Mouse (Mus musculus) MEL (cell line): ENCODE results near the gene Peli2. TPM values are rescaled to one million over a fixed set of nuclear protein-coding genes. Genes with fewer than 3 reads are reported as not detected.

Source experiments
- DNase-seq: peaks from one replicate; pipeline ENCODE4 v3.0.0; 2011; ENCODE audit warnings: low read depth, low spot score
- H3K27ac ChIP-seq: 2 replicates; pipeline ENCODE4 v1.5.1; 2012; ENCODE audit warnings: low read depth, mild to moderate bottlenecking, control low read depth, low read length, moderate library complexity; ENCODE audit not compliant: control insufficient read depth
- H3K27me3 ChIP-seq, 2 experiments: fragments of 150-350 bp in 1 of 2; sonication (generic) in 1 of 2; 2 replicates each; pipeline ENCODE4 v1.6.1; 2012; ENCODE audit warnings: low read length in 2 of 2, mild to moderate bottlenecking in 2 of 2, improper control_type of control experiment in 1 of 2, moderate library complexity in 1 of 2; ENCODE audit not compliant: insufficient read depth in 2 of 2, control insufficient read depth in 1 of 2
- H3K36me3 ChIP-seq, 2 experiments: 2 replicates each; pipeline ENCODE4 v1.6.1; 2012 to 2014; ENCODE audit warnings: low read length in 2 of 2, improper control_type of control experiment in 1 of 2, inconsistent platforms in 1 of 2, mild to moderate bottlenecking in 1 of 2; ENCODE audit not compliant: insufficient read depth in 2 of 2, control insufficient read depth in 1 of 2
- H3K4me1 ChIP-seq, 2 experiments: fragments of 150-350 bp in 1 of 2; sonication (generic) in 1 of 2; 2 replicates each; pipeline ENCODE4 v1.6.1; 2012; ENCODE audit warnings: low read length in 2 of 2, improper control_type of control experiment in 1 of 2, mild to moderate bottlenecking in 1 of 2; ENCODE audit not compliant: insufficient read depth in 2 of 2, control insufficient read depth in 1 of 2
- H3K4me3 ChIP-seq, 2 experiments: fragments of 150-350 bp in 1 of 2; sonication (generic) in 1 of 2; 2 replicates each; pipeline ENCODE4 v1.5.1; 2012; ENCODE audit warnings: low read depth in 2 of 2, low read length in 2 of 2, mild to moderate bottlenecking in 2 of 2, moderate library complexity in 2 of 2, control low read depth in 1 of 2, improper control_type of control experiment in 1 of 2; ENCODE audit not compliant: control insufficient read depth in 1 of 2, insufficient read depth in 1 of 2
- H3K79me2 ChIP-seq: 2 replicates; pipeline ENCODE4 v1.6.1; 2012; ENCODE audit warnings: mild to moderate bottlenecking, low read length, moderate library complexity; ENCODE audit not compliant: control insufficient read depth, poor library complexity, insufficient read depth
- H3K9ac ChIP-seq: 2 replicates; pipeline ENCODE4 v1.6.1; 2012; ENCODE audit warnings: low read depth, mild to moderate bottlenecking, control low read depth, low read length, moderate library complexity; ENCODE audit not compliant: control insufficient read depth, poor library complexity, severe bottlenecking
- H3K9me3 ChIP-seq: fragments of 150-350 bp; sonication (generic); replicated peaks from 2 replicates; pipeline ENCODE4 v1.6.1; 2012; ENCODE audit warnings: mild to moderate bottlenecking, low read length, improper control_type of control experiment, moderate library complexity; ENCODE audit not compliant: insufficient read depth
- CHD2 ChIP-seq: IDR thresholded peaks from 2 replicates; pipeline ENCODE4 v1.6.1; 2011; ENCODE audit warnings: low read length, improper control_type of control experiment
- CTCF ChIP-seq, 3 experiments: IDR thresholded peaks in 2 of 3; conservative IDR thresholded peaks in 1 of 3; 2 replicates each; pipeline ENCODE4 v1.5.1; 2011 to 2012; ENCODE audit warnings: low read length in 3 of 3, low read depth in 2 of 3, mild to moderate bottlenecking in 2 of 3, improper control_type of control experiment in 1 of 3, inconsistent platforms in 1 of 3, mixed read lengths in 1 of 3, moderate library complexity in 1 of 3; ENCODE audit not compliant: control insufficient read depth in 1 of 3, insufficient read depth in 1 of 3, poor library complexity in 1 of 3, severe bottlenecking in 1 of 3
- E2F4 ChIP-seq: IDR thresholded peaks from 2 replicates; pipeline ENCODE4 v1.6.1; 2011; ENCODE audit warnings: low read depth, low read length, improper control_type of control experiment, borderline replicate concordance
- ELF1 ChIP-seq: IDR thresholded peaks from 2 replicates; pipeline ENCODE4 v1.6.1; 2014; ENCODE audit warnings: low read depth, mild to moderate bottlenecking, inconsistent platforms, low read length, improper control_type of control experiment, moderate library complexity
- EP300 ChIP-seq, 2 experiments: IDR thresholded peaks; 2 replicates each; pipeline ENCODE4 v1.6.1; 2011; ENCODE audit warnings: improper control_type of control experiment in 2 of 2, low read length in 2 of 2, low read depth in 1 of 2, mild to moderate bottlenecking in 1 of 2
- GABPA ChIP-seq: IDR thresholded peaks from 2 replicates; pipeline ENCODE4 v1.6.1; 2012; ENCODE audit warnings: low read depth, mild to moderate bottlenecking, inconsistent platforms, low read length, improper control_type of control experiment, moderate library complexity
- GATA1 ChIP-seq: IDR thresholded peaks from 2 replicates; pipeline ENCODE4 v1.6.1; 2011; ENCODE audit warnings: low read depth, low read length, improper control_type of control experiment
- JUND ChIP-seq: IDR thresholded peaks from 2 replicates; pipeline ENCODE4 v1.6.1; 2011; ENCODE audit warnings: low read depth, mild to moderate bottlenecking, improper control_type of control experiment, low read length
- KAT2A ChIP-seq: conservative IDR thresholded peaks from 2 replicates; pipeline ENCODE4 v1.6.1; 2012; ENCODE audit warnings: low read depth, low read length, improper control_type of control experiment, inconsistent platforms
- MAFK ChIP-seq: IDR thresholded peaks from 2 replicates; pipeline ENCODE4 v1.6.1; 2011; ENCODE audit warnings: low read depth, mild to moderate bottlenecking, low read length, improper control_type of control experiment, borderline replicate concordance
- MAZ ChIP-seq: IDR thresholded peaks from 2 replicates; pipeline ENCODE4 v1.6.1; 2012; ENCODE audit warnings: low read depth, mild to moderate bottlenecking, inconsistent platforms, low read length, improper control_type of control experiment
- MYC ChIP-seq: IDR thresholded peaks from 2 replicates; pipeline ENCODE4 v1.6.1; 2011; ENCODE audit warnings: low read depth, mild to moderate bottlenecking, low read length, improper control_type of control experiment, moderate library complexity
- RCOR1 ChIP-seq: IDR thresholded peaks from 2 replicates; pipeline ENCODE4 v1.6.1; 2012; ENCODE audit warnings: low read depth, mild to moderate bottlenecking, inconsistent platforms, low read length, improper control_type of control experiment
- SIN3A ChIP-seq: IDR thresholded peaks from 2 replicates; pipeline ENCODE4 v1.6.1; 2012; ENCODE audit warnings: low read length, improper control_type of control experiment, inconsistent platforms
- TAL1 ChIP-seq: IDR thresholded peaks from 2 replicates; pipeline ENCODE4 v1.6.1; 2012; ENCODE audit warnings: mild to moderate bottlenecking, inconsistent platforms, low read length, moderate library complexity, mixed read lengths
- TBP ChIP-seq: IDR thresholded peaks from 2 replicates; pipeline ENCODE4 v1.8.0; 2011; ENCODE audit warnings: low read depth, low read length, improper control_type of control experiment
- USF1 ChIP-seq: IDR thresholded peaks from 2 replicates; pipeline ENCODE4 v1.6.1; 2014; ENCODE audit warnings: low read depth, mild to moderate bottlenecking, inconsistent platforms, low read length, improper control_type of control experiment, moderate library complexity
- USF2 ChIP-seq, 2 experiments: IDR thresholded peaks; 2 replicates each; pipeline ENCODE4 v1.6.1; 2011 to 2012; ENCODE audit warnings: improper control_type of control experiment in 2 of 2, low read length in 2 of 2, borderline replicate concordance in 1 of 2, inconsistent platforms in 1 of 2, low read depth in 1 of 2, mild to moderate bottlenecking in 1 of 2; ENCODE audit not compliant: insufficient read depth in 1 of 2
- ZNF384 ChIP-seq: IDR thresholded peaks from 2 replicates; pipeline ENCODE4 v1.6.1; 2012; ENCODE audit warnings: low read depth, mild to moderate bottlenecking, inconsistent platforms, low read length, improper control_type of control experiment
- polyA plus RNA-seq, 2 experiments: library from polyadenylated mRNA; stranded (reverse) in 1 of 2; unstranded in 1 of 2; fragments of >175 nt in 1 of 2; fragments of >200 nt in 1 of 2; gene quantifications; 2 replicates each; pipeline versions ENCODE4 v1.2.1 to v1.2.4; 2012; ENCODE audit warnings: low replicate concordance in 2 of 2, low read depth in 1 of 2; ENCODE audit not compliant: insufficient read length in 2 of 2, insufficient read depth in 1 of 2, missing spikeins in 1 of 2
- total RNA-seq: library from RNA; depleted of rRNA; stranded (reverse); fragments of 300-350 nt; gene quantifications from 2 replicates; pipeline ENCODE4 v1.2.3, GENCODE M21; 2012

Gene Peli2
- total and polyA plus RNA-seq, 3 experiments, result not detected

GRCm38 (mm10) chr14:48157085-48157484 lies 36.5 kb downstream of the Peli2 start:
- H3K27me3 ChIP-seq, result no peaks in the 10 kb centered on the region
- H3K9me3 ChIP-seq, result no peaks in the 10 kb centered on the region
- no peak for TF ChIP-seq SIN3A
- no peak for TF ChIP-seq MYC
- TF ChIP-seq MAFK, result no peak
- no peak for TF ChIP-seq CHD2
- no peak for TF ChIP-seq JUND
- TF ChIP-seq, all 39 proteins: peak for 0
- no peaks in the 10 kb centered on the region for H3K4me1 ChIP-seq
- no peak for DNase-seq
- H3K27ac ChIP-seq, result no peak overlapping the region
- H3K36me3 ChIP-seq, result no peaks in the 10 kb centered on the region
- no peak overlapping the region for H3K9ac ChIP-seq
- no peaks in the 10 kb centered on the region for H3K79me2 ChIP-seq
- H3K4me3 ChIP-seq, result no peak overlapping the region

- DNase-seq, result no peak
- no peak overlapping the region for H3K27ac ChIP-seq
- H3K9me3 ChIP-seq, result no peaks in the 10 kb centered on the region
- no peaks in the 10 kb centered on the region for H3K79me2 ChIP-seq
- TF ChIP-seq KAT2A (no peak), RCOR1 (no peak), CTCF (IDR thresholded peaks at IDR 0.05 in 2 of 3, conservative IDR thresholded peaks at IDR 0.05 in 1 of 3; ENCODE audit: control insufficient read depth in 1 of 3, insufficient read depth in 1 of 3, low read depth in 2 of 3, low read length in 3 of 3, poor library complexity in 1 of 3, severe bottlenecking in 1 of 3) (no peak), USF2 (IDR thresholded peaks at IDR 0.05; ENCODE audit: borderline replicate concordance in 1 of 2, insufficient read depth in 1 of 2, low read depth in 1 of 2, low read length in 2 of 2) (no peak)
- no peaks in the 10 kb centered on the region for H3K4me1 ChIP-seq
- H3K36me3 ChIP-seq, result no peaks in the 10 kb centered on the region
- no peak overlapping the region for H3K4me3 ChIP-seq
- no peaks in the 10 kb centered on the region for H3K27me3 ChIP-seq
- H3K9ac ChIP-seq, result no peak overlapping the region
These were observed 37.2 kb downstream of the Peli2 start for GRCm38 (mm10) chr14:48157835-48158234.

GRCm38 (mm10) chr14:48159401-48159800 lies 38.8 kb downstream of the Peli2 start:
- Histone ChIP-seq H3K4me3 (no peak overlapping the region), H3K9ac (no peak overlapping the region)

More at GRCm38 (mm10) chr14:48159401-48159800, 38.8 kb downstream of the Peli2 start:
- Histone ChIP-seq H3K27ac (no peak overlapping the region), H3K36me3 (no peaks in the 10 kb centered on the region), H3K9me3 (no peaks in the 10 kb centered on the region), H3K4me1 (no peaks in the 10 kb centered on the region), H3K79me2 (no peaks in the 10 kb centered on the region), H3K27me3 (no peaks in the 10 kb centered on the region)
- TF ChIP-seq ZNF384, result no peak
- TF ChIP-seq SIN3A, result no peak
- no peak for TF ChIP-seq MAZ
- no peak for TF ChIP-seq GABPA
- no peak for TF ChIP-seq USF1
- TF ChIP-seq TBP, result no peak
- no peak for TF ChIP-seq E2F4
- TF ChIP-seq TAL1, result no peak
- no peak for TF ChIP-seq GATA1
- no peak for TF ChIP-seq ELF1
- no peak for TF ChIP-seq CHD2
- no peak for TF ChIP-seq MYC
- TF ChIP-seq EP300 (IDR thresholded peaks at IDR 0.05; ENCODE audit: low read depth in 1 of 2, low read length in 2 of 2), result no peak
- DNase-seq, result no peak
